Mouse (Mus musculus) inflammation-experienced regulatory T-cells, adult 6 months (primary cell): Measurements from ENCODE around the gene Slc9b1. TPM values are rescaled to one million over a fixed set of nuclear protein-coding genes. Genes with fewer than 3 reads are reported as not detected.

Experiments used
- ATAC-seq: one replicate; pipeline ENCODE4 v1.8.0; 2017
- polyA plus RNA-seq, 3 experiments: library from polyadenylated mRNA; unstranded; fragments of 100-300 nt; shearing (Covaris generic); gene quantifications; one replicate each; pipeline ENCODE4 v1.2.1; 2017

Gene Slc9b1
- polyA plus RNA-seq, 3 experiments from 2014 or later: 0.44 TPM; not detected in 2

DNA sequence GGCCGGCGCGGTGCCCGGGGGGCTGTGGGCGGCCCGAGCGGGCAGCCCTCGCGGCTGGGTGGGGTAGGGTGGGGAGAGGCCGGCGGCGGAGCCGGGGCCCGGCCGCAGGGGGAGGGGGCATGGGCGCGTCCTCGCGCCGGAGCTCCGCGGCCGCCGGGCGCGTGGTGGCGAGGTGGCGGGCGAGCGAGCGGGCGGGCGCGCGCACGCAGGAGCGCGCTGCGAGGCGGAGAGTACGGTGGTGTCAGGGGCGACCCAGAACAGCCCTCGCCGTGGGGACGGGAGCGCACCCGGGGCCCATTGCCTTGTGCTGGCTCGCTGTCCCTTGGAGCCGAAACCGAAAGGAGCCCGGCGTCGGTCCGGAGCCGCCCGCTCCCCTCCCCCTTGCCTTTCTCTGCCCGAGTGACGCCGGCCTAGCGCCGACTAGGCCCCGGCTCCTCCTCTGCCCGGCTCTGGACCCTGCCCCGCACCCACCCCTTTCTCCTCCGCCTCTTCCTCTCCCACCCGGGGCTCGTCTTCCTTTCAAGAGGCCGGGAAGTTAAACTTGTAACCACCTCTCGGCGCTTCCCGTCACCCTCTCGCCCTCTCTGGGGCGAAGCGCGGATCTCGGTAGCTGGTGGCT, 91.2 kb downstream of the Slc9b1 start:
- peak; percentile 37 for ATAC-seq

DNA sequence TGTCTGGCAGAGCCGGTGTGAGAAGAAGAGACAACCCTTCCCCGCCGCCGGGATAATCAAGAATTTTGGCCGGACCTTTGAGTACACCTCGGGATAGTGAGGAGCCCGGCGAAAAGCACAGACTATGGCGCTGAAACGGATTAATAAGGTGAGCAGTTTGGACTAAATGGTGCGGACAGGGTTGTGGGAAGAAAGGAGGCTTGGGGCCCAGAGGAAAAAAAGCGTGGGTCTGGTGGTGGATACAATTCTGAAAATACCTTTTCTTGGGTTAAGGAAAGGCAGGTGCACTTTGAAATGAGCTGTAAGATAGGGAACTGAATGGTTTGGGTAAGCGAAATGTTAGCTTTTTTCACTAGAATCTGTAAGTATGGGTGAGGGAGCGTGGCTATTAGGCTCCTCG, 91.8 kb downstream of the Slc9b1 start:
- ATAC-seq: no peak

DNA sequence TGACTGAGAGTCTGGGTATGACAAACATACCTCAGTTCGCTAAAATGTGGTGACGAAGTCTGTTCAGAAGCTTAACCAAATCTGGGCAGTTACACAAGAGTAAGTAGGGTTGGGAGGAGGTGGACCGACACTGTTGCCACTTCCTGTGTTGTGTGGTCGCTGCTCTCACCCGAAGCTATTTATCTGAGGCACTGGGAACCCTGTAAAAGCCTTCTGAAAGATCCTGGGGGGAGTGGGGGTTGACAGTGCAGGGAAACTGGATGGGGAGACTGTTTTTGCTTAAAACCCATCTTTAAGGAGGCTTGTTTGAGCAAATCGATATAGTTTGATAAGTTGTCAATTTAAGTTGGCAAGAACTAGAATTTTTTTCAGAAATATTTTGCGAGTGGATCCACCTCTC, 92.4 kb downstream of the Slc9b1 start:
- ATAC-seq: peak; percentile 25

DNA sequence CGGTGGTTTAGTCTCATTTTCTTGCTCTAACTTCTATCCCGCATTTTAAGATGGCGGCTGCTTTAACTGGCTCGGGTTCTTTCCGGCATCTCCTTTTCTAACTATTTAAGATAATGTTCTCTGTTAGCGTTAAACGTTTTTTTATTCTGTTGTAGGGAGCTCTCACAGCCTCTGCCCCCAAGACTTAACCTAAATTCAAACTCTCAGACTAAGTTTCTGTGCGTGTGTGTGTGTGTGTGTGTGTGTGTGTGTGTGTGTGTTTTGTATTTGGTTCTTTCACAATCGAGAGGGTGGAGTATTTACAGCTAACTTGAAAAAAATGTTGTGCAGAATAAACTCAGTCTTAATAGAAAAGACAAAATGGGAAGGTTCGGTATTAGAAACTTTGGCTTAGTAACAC, 92.8 kb downstream of the Slc9b1 start:
- no peak for ATAC-seq

DNA sequence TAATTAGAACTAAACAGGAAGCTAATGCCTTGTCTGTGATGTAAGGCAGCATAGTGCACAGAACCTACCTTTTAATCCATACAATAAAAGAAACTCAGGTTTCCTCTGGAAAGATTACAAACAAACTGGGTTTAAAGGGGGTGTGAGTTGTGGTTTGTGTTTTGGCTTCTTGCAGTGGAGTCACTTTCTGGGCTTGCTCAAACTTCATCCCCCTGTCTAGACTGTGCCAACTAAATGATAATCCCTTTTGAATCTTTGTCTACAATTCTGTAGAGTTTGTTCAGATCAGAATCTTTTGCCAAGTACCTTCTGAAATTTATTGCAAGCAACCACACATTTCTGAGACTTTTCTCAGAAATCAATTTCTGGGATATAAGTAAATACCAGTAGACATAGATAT, 97.1 kb downstream of the Slc9b1 start:
- peak; percentile 7 for ATAC-seq

Other genes starting within 250 kb of the Slc9b1 start
- gene Cenpe, start 135.5 kb upstream of the Slc9b1 start, polyA plus RNA-seq: 10 to 100 TPM in 1 of 3 experiments, 1 to 10 TPM in 2; 2.1 to 27.9 (median 3.4) TPM
- gene Bdh2, start 66.8 kb upstream of the Slc9b1 start, polyA plus RNA-seq: under 1 TPM in 1 of 3 experiments, not detected in 2; 0.77 TPM
- gene Slc9b2, start 40.3 kb upstream of the Slc9b1 start, polyA plus RNA-seq: 10 to 100 TPM in 2 of 3 experiments, 1 to 10 TPM in 1; 8.3 to 20.3 (median 12.1) TPM
- gene Cisd2, start 75.9 kb downstream of the Slc9b1 start, polyA plus RNA-seq: 10 to 100 TPM; 56.9 to 78.1 (median 68.0) TPM
- 100 to 1,000 TPM; 322 to 504 (median 355) TPM for gene Ube2d3, start 90.1 kb downstream of the Slc9b1 start, polyA plus RNA-seq
- gene Manba, start 137.6 kb downstream of the Slc9b1 start, polyA plus RNA-seq: 10 to 100 TPM; 18.0 to 26.9 (median 26.4) TPM